Mouse (Mus musculus): ENCODE measurements at regions not wholly inside any gene's neighbourhood (a gene's known extent, or its start where the extent isn't known, plus 50 kb on each side); places are given as distances from the start of the nearest gene placed in this dataset.

GRCm38 (mm10) chr13:71649031-71649430, 314.5 kb downstream of the Irx1 start:
- Histone ChIP-seq H3K4me1 (ENCODE audit: control insufficient read depth, insufficient read depth, low read length) (no peaks in the 10 kb centered on the region), H3K27ac (ENCODE audit: insufficient read depth, low read length) (no peak overlapping the region), H3K27me3 (ENCODE audit: control insufficient read depth, insufficient read depth, low read length) (no peaks in the 10 kb centered on the region), H3K4me3 (replicated peaks; ENCODE audit: insufficient read depth, low read depth, low read length) (no peak overlapping the region)
- no peak for DNase-seq
- 18% methylated on average over 2 of the region's 2 CpGs for WGBS
- TF ChIP-seq POLR2A (IDR thresholded peaks at IDR 0.05; ENCODE audit: borderline replicate concordance, insufficient read depth, low read length): no peak
- TF ChIP-seq CTCF (IDR thresholded peaks at IDR 0.05; ENCODE audit: borderline replicate concordance, insufficient read depth, low read depth, low read length): no peak

- H3K4me3 ChIP-seq (replicated peaks; ENCODE audit: insufficient read depth, low read depth, low read length): no peak overlapping the region
- H3K4me1 ChIP-seq (ENCODE audit: control insufficient read depth, insufficient read depth, low read length): no peaks in the 10 kb centered on the region
- WGBS: 43% methylated on average over 2 of the region's 2 CpGs
- DNase-seq: no peak
- H3K27me3 ChIP-seq (ENCODE audit: control insufficient read depth, insufficient read depth, low read length): no peaks in the 10 kb centered on the region
- H3K27ac ChIP-seq (ENCODE audit: insufficient read depth, low read length): no peak overlapping the region
- no peak for TF ChIP-seq POLR2A (IDR thresholded peaks at IDR 0.05; ENCODE audit: borderline replicate concordance, insufficient read depth, low read length)
- no peak for TF ChIP-seq CTCF (IDR thresholded peaks at IDR 0.05; ENCODE audit: borderline replicate concordance, insufficient read depth, low read depth, low read length)
Observed at GRCm38 (mm10) chr13:71631447-71631846, 332.1 kb downstream of the Irx1 start.

DNA sequence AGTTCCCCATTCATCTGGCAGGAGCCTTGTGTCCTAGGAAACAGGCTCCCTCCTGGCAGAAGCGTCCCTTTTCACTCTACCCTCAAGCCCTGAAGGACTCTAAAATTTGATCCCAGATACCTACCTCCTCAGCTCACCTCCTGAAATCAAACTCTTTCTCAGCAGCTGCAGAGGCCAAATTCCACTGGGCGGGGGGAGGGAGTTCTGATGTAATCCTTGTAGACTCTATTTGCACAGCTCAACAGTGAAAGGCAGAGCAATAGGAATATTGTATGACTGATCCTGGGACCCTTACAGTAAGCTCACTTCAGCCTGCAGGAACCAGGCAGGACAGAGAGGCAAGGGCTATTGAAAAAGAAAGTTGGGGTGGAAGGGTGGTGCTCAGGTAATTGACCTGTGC, 346.3 kb downstream of the Irx1 start:
- no peaks in the 10 kb centered on the region for H3K27me3 ChIP-seq (ENCODE audit: control insufficient read depth, insufficient read depth, low read length)
- TF ChIP-seq POLR2A (IDR thresholded peaks at IDR 0.05; ENCODE audit: borderline replicate concordance, insufficient read depth, low read length) (no peak), CTCF (IDR thresholded peaks at IDR 0.05; ENCODE audit: borderline replicate concordance, insufficient read depth, low read depth, low read length) (no peak)
- H3K27ac ChIP-seq (ENCODE audit: insufficient read depth, low read length): no peak overlapping the region
- no peak overlapping the region for H3K4me3 ChIP-seq (replicated peaks; ENCODE audit: insufficient read depth, low read depth, low read length)
- H3K4me1 ChIP-seq (ENCODE audit: control insufficient read depth, insufficient read depth, low read length): no peaks in the 10 kb centered on the region
- 39% methylated on average over 2 of the region's 2 CpGs for WGBS
- no peak for DNase-seq

DNA sequence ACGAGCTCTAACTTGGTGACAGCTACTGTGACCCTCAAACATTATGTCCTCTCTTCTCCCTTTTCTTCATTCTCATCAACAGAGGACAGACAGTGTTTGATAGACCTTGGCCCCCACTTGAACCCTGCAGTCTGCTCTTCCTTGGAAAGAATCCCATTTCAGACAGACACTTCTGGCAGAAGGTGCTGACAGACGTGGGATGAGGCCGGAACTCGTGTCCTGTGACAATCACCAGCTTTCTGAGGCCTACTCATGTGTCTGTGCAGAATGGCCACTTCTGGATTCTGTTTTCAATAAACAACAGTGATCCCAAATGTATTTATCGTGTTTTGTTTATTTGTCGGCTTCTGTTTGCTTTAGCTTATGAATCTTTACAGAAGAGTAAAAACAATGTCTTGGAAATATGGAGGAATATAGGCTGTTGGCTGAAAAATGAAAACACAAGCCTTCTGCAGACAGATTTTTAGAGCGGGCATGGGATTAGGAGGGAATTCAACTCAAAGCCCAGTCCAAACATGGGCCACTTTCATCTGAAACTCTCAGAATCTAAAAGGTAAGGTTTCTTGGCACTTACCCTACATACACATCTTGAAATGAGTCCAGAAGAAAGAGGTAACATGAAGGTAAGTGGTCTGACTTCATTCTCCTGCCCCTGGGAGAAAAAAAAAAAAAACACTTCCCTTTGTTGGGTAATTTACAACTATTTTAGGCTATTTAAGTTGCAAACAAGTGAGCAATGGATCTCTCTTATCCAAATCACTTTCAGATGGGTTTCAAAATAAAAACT, 350.9 kb downstream of the Irx1 start:
- H3K27me3 ChIP-seq (ENCODE audit: control insufficient read depth, insufficient read depth, low read length): no peaks in the 10 kb centered on the region
- TF ChIP-seq POLR2A (IDR thresholded peaks at IDR 0.05; ENCODE audit: borderline replicate concordance, insufficient read depth, low read length): no peak
- TF ChIP-seq CTCF (IDR thresholded peaks at IDR 0.05; ENCODE audit: borderline replicate concordance, insufficient read depth, low read depth, low read length): no peak
- no peaks in the 10 kb centered on the region for H3K4me1 ChIP-seq (ENCODE audit: control insufficient read depth, insufficient read depth, low read length)
- no peak overlapping the region for H3K27ac ChIP-seq (ENCODE audit: insufficient read depth, low read length)
- WGBS: 56% methylated on average over 7 of the region's 7 CpGs
- DNase-seq: no peak
- H3K4me3 ChIP-seq (replicated peaks; ENCODE audit: insufficient read depth, low read depth, low read length): no peak overlapping the region

- no peak overlapping the region for H3K4me3 ChIP-seq (replicated peaks; ENCODE audit: insufficient read depth, low read depth, low read length)
- no peak for DNase-seq
- H3K27ac ChIP-seq (ENCODE audit: insufficient read depth, low read length): no peak overlapping the region
- H3K27me3 ChIP-seq (ENCODE audit: control insufficient read depth, insufficient read depth, low read length): no peaks in the 10 kb centered on the region
- TF ChIP-seq CTCF (IDR thresholded peaks at IDR 0.05; ENCODE audit: borderline replicate concordance, insufficient read depth, low read depth, low read length): no peak
- TF ChIP-seq POLR2A (IDR thresholded peaks at IDR 0.05; ENCODE audit: borderline replicate concordance, insufficient read depth, low read length): no peak
- 19% methylated on average over 4 of the region's 4 CpGs for WGBS
- no peaks in the 10 kb centered on the region for H3K4me1 ChIP-seq (ENCODE audit: control insufficient read depth, insufficient read depth, low read length)
Observed at GRCm38 (mm10) chr13:71582486-71582885, 381.0 kb downstream of the Irx1 start.

- no peaks in the 10 kb centered on the region for H3K27me3 ChIP-seq (ENCODE audit: control insufficient read depth, insufficient read depth, low read length)
- no peak for DNase-seq
- H3K4me3 ChIP-seq (replicated peaks; ENCODE audit: insufficient read depth, low read depth, low read length): no peak overlapping the region
- 69% methylated on average over 6 of the region's 6 CpGs for WGBS
- TF ChIP-seq POLR2A (IDR thresholded peaks at IDR 0.05; ENCODE audit: borderline replicate concordance, insufficient read depth, low read length): no peak
- no peak for TF ChIP-seq CTCF (IDR thresholded peaks at IDR 0.05; ENCODE audit: borderline replicate concordance, insufficient read depth, low read depth, low read length)
- H3K27ac ChIP-seq (ENCODE audit: insufficient read depth, low read length): no peak overlapping the region
- H3K4me1 ChIP-seq (ENCODE audit: control insufficient read depth, insufficient read depth, low read length): no peaks in the 10 kb centered on the region
Observed at GRCm38 (mm10) chr13:71565895-71566294, 397.6 kb downstream of the Irx1 start.

DNA sequence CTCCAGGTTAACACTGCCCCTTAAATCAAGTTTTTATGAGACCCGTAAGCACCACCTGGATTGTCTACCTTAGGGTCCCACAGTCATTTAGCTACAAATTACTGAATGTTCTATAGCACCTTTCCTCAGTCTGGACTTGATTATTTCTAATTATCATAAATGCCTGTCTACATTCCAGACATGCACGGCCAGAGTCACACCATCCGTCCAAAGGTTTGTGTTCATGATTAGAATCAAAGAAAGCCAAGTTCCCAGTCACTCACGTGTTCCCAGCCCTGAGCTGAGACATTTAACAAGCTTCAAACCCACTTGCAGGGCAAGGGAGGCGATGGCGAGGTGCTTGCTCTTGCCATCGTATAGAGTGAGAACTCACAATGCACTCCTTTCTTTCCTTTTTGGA, 398.1 kb downstream of the Irx1 start:
- Histone ChIP-seq H3K27ac (ENCODE audit: insufficient read depth, low read length) (no peak overlapping the region), H3K4me3 (replicated peaks; ENCODE audit: insufficient read depth, low read depth, low read length) (no peak overlapping the region), H3K27me3 (ENCODE audit: control insufficient read depth, insufficient read depth, low read length) (no peaks in the 10 kb centered on the region), H3K4me1 (ENCODE audit: control insufficient read depth, insufficient read depth, low read length) (no peaks in the 10 kb centered on the region)
- 73% methylated on average over 7 of the region's 7 CpGs for WGBS
- TF ChIP-seq POLR2A (IDR thresholded peaks at IDR 0.05; ENCODE audit: borderline replicate concordance, insufficient read depth, low read length): no peak
- TF ChIP-seq CTCF (IDR thresholded peaks at IDR 0.05; ENCODE audit: borderline replicate concordance, insufficient read depth, low read depth, low read length): no peak
- DNase-seq: no peak

GRCm38 (mm10) chr13:71558477-71559215, 404.9 kb downstream of the Irx1 start:
- H3K27ac ChIP-seq (ENCODE audit: insufficient read depth, low read length): no peak overlapping the region
- H3K4me1 ChIP-seq (ENCODE audit: control insufficient read depth, insufficient read depth, low read length): no peaks in the 10 kb centered on the region
- WGBS: 27% methylated on average over 14 of the region's 14 CpGs
- DNase-seq: no peak
- no peaks in the 10 kb centered on the region for H3K27me3 ChIP-seq (ENCODE audit: control insufficient read depth, insufficient read depth, low read length)
- H3K4me3 ChIP-seq (replicated peaks; ENCODE audit: insufficient read depth, low read depth, low read length): no peak overlapping the region
- no peak for TF ChIP-seq CTCF (IDR thresholded peaks at IDR 0.05; ENCODE audit: borderline replicate concordance, insufficient read depth, low read depth, low read length)
- TF ChIP-seq POLR2A (IDR thresholded peaks at IDR 0.05; ENCODE audit: borderline replicate concordance, insufficient read depth, low read length): no peak
